Mouse (Mus musculus) liver, embryonic 14.5 days (tissue): ENCODE data around the gene Prnd.

Source experiments
- CTCF ChIP-seq: IDR thresholded peaks from 2 replicates; pipeline ENCODE4 v1.5.1; 2016; ENCODE audit warnings: antibody characterized with exemption, low read depth, control low read depth
- EP300 ChIP-seq: IDR thresholded peaks from 2 replicates; pipeline ENCODE4 v1.6.1; 2016; ENCODE audit warnings: antibody characterized with exemption, low read depth

- peak; percentile 66 for TF ChIP-seq CTCF
- no peak for TF ChIP-seq EP300
Measured at GRCm38 (mm10) chr2:131949767-131950597, 679 bp upstream of the Prnd start.
